Mouse (Mus musculus) macrophage (primary cell): ENCODE data around the gene Gatad1. TPM values are rescaled to one million over a fixed set of nuclear protein-coding genes. Genes with fewer than 3 reads are reported as not detected.
A peak's percentile ranks its signal among the peaks of the same experiment; 100 is the strongest.

Experiments
- H3K27ac ChIP-seq: fragments of 350-480 bp; formaldehyde crosslinking; 2 replicates; pipeline ENCODE4 v1.9.0; 2021
- H3K36me3 ChIP-seq: fragments of 350-480 bp; formaldehyde crosslinking; 2 replicates; pipeline ENCODE4 v1.9.0; 2021; ENCODE audit errors: inconsistent target
- H3K4me3 ChIP-seq: fragments of 350-480 bp; formaldehyde crosslinking; 2 replicates; pipeline ENCODE4 v1.9.0; 2021; ENCODE audit errors: inconsistent target
- H3K79me2 ChIP-seq: fragments of 350-480 bp; formaldehyde crosslinking; 2 replicates; pipeline ENCODE4 v1.9.0; 2021; ENCODE audit errors: inconsistent target
- WGBS: methylation state at CpG from one replicate; pipeline ENCODE4 v1.1.7; 2026; ENCODE audit warnings: inconsistent platforms; ENCODE audit not compliant: missing documents; 5-methylcytosine and 5-hydroxymethylcytosine counted together
- polyA plus RNA-seq: library from polyadenylated mRNA; stranded (reverse); fragments of 250-400 nt; gene quantifications from 3 replicates; pipeline ENCODE4 v1.2.4, GENCODE M21; 2018; ENCODE audit warnings: inconsistent platforms

The Gatad1 gene
- polyA plus RNA-seq, 1 experiment from 2014 or later = 147 TPM

DNA sequence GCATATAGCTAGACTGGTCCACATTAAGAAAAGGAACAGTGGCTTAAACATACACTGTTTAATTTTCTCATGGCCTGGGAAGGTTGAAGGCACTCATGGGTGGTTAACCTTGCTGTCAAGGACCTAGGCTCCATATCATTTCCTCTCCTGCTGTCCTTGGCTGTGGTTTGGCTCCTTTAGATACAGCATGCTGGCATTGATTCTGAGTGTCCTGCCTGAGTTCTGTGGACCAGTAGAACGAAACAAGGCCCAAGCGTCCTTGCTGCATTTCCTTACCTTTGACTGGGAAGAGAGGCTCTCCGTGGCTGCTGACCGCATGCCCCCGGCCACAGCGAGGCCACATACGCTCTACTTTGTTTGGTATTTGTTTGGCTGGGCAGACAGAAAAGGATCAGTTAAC lies 47.7 kb downstream of the Gatad1 start:
- WGBS = 93% methylated on average over 7 of the region's 7 CpGs
- H3K79me2 ChIP-seq = no peaks in the 10 kb centered on the region
- no peak overlapping the region for H3K27ac ChIP-seq
- H3K36me3 ChIP-seq = peaks cover 50% of the 10 kb centered on the region
- no peak overlapping the region for H3K4me3 ChIP-seq

GRCm38 (mm10) chr5:3607114-3607513 lies 49.9 kb downstream of the Gatad1 start:
- H3K27ac ChIP-seq = no peak overlapping the region
- H3K79me2 ChIP-seq = no peaks in the 10 kb centered on the region
- H3K36me3 ChIP-seq = peaks cover 53% of the 10 kb centered on the region
- no peak overlapping the region for H3K4me3 ChIP-seq
- 94% methylated on average over 9 of the region's 9 CpGs for WGBS

DNA sequence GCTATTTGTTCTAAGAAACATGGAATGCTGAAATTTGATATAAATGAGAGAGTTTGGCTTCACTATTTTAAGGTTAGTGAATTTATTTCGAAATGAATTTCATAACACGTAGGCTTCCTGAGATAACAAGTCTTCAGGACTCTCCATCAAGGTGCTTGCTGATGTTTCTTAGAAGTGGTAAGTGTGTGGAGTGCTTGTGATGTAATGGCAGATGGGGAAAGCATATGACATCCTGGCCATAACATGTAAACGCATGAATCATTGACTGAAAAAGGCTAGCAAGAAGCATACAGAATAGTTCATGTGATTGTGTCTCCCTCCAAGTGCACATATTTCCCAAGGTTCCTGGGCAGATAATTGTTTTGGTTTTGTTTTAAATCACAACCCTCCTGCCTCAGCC lies 56.2 kb downstream of the Gatad1 start:
- peaks cover 19% of the 10 kb centered on the region; the same call in 1 of the 2 replicates for H3K36me3 ChIP-seq
- no peak overlapping the region for H3K27ac ChIP-seq
- 100% methylated on average over 3 of the region's 3 CpGs for WGBS
- H3K79me2 ChIP-seq = peaks cover 33% of the 10 kb centered on the region; the same call in 1 of the 2 replicates
- no peak overlapping the region for H3K4me3 ChIP-seq

GRCm38 (mm10) chr5:3600298-3600697 lies 56.7 kb downstream of the Gatad1 start:
- peaks cover 38% of the 10 kb centered on the region for H3K79me2 ChIP-seq
- WGBS = 92% methylated on average over 1 of the region's 1 CpGs

GRCm38 (mm10) chr5:3598766-3599165 lies 58.2 kb downstream of the Gatad1 start:
- WGBS = 93% methylated on average over 5 of the region's 5 CpGs
- Histone ChIP-seq H3K4me3 (no peak overlapping the region), H3K36me3 (no peaks in the 10 kb centered on the region), H3K79me2 (peaks cover 53% of the 10 kb centered on the region), H3K27ac (no peak overlapping the region)

More at GRCm38 (mm10) chr5:3600298-3600697, 56.7 kb downstream of the Gatad1 start:
- Histone ChIP-seq H3K4me3 (no peak overlapping the region), H3K27ac (no peak overlapping the region), H3K36me3 (0 out of 2 replicates have a peak, but pooled peaks cover 14% of the 10 kb centered on the region)

GRCm38 (mm10) chr5:3597171-3597570 lies 59.8 kb downstream of the Gatad1 start:
- H3K36me3 ChIP-seq = 0 out of 2 replicates have a peak, but pooled peaks cover 3% of the 10 kb centered on the region
- no peak overlapping the region; the same call in 1 of the 2 replicates for H3K4me3 ChIP-seq
- no peak overlapping the region for H3K27ac ChIP-seq
- peaks cover 62% of the 10 kb centered on the region for H3K79me2 ChIP-seq

- H3K4me3 ChIP-seq = peak within 1 kb of the TSS; percentile 99
- 0% methylated on average over 31 of the region's 31 CpGs for WGBS
- 0 out of 2 replicates have a peak, but pooled peaks cover 9% of the 10 kb centered on the region for H3K36me3 ChIP-seq
- H3K27ac ChIP-seq = peak within 1 kb of the TSS; percentile 40; the same call in 1 of the 2 replicates
- peaks cover 62% of the 10 kb centered on the region for H3K79me2 ChIP-seq
These were observed 60.6 kb downstream of the Gatad1 start, which contains the start of gene Rbm48 for GRCm38 (mm10) chr5:3596399-3596766. Gene Rbm48, minus strand, starts transcription at chr5:3596585.

DNA sequence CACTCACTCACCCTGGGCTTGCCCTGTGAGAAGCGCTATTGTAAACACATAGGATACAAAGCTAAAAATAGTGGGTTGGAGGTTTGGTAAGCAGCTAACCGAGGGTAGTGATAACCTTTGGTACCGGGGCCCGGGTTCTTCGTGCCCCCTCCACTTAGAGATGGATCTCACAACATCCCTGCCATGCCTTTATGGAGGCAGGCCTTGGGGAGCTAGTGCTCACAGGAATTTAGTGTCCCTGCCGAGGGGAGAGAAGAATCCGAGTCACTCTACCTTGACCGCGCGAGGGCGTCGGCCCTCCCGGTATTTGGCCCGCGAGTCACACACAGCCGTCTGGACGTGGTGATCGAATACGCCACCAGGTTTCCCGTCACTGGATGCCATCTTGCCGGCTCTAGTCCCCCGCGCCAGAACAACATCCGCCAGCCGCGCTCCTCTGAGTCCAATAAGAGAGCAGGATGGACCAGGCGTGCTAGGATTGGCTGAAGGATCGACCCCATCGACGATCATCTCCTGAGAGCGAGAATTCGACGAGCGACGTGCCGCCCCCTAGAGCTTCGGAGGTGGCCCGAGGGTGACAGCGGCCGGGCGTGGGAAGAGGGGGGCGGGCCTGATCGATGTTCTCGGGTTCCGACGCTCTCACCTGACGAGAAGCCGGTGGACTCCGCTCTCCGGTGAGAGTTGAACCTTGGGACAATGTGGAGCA lies 61.1 kb downstream of the Gatad1 start, which contains the start of gene Pex1:
Pex1 (plus strand) TSS at position 374 of the 706 bp plus-strand sequence.
- H3K36me3 ChIP-seq = peaks cover 14% of the 10 kb centered on the region; the same call in 1 of the 2 replicates
- WGBS = 2% methylated on average over 50 of the region's 50 CpGs
- H3K79me2 ChIP-seq = peaks cover 56% of the 10 kb centered on the region
- H3K4me3 ChIP-seq = peak within 1 kb of the TSS; percentile 99
- peak within 1 kb of the TSS; percentile 40; the same call in 1 of the 2 replicates for H3K27ac ChIP-seq

Other genes starting within 250 kb of the Gatad1 start
- gene Fam133b, start 113.4 kb downstream of the Gatad1 start, polyA plus RNA-seq = 22.8 to 33.0 TPM (median 24.7 TPM) in 3 replicates
- 0.38 to 0.91 TPM (median 0.49 TPM) in 3 replicates for gene 1700109H08Rik, start 85.6 kb downstream of the Gatad1 start, polyA plus RNA-seq
- 7.6 to 13.0 TPM (median 8.2 TPM) in 3 replicates for gene Pex1, start 61.1 kb downstream of the Gatad1 start, polyA plus RNA-seq
- gene Rbm48, start 60.6 kb downstream of the Gatad1 start, polyA plus RNA-seq = 4.5 to 7.5 TPM (median 5.3 TPM) in 3 replicates
- gene Tmbim7, start 6.0 kb downstream of the Gatad1 start, polyA plus RNA-seq = not detected in 3 replicates
- 17.7 to 21.4 TPM (median 18.4 TPM) in 3 replicates for gene Ankib1, start 145.7 kb upstream of the Gatad1 start, polyA plus RNA-seq
- 11.6 to 22.2 TPM (median 16.3 TPM) in 3 replicates for gene Krit1, start 146.0 kb upstream of the Gatad1 start, polyA plus RNA-seq
- not detected in 3 replicates for gene Lrrd1, start 188.0 kb upstream of the Gatad1 start, polyA plus RNA-seq
- 3.6 to 6.6 TPM (median 5.8 TPM) in 3 replicates for gene Mterf1a, start 236.7 kb upstream of the Gatad1 start, polyA plus RNA-seq